Mouse (Mus musculus): ENCODE results near the gene Gucy1b2. TPM values are rescaled to one million over a fixed set of nuclear protein-coding genes. Genes with fewer than 3 reads are reported as not detected.

Gucy1b2 gene
- polyA plus RNA-seq, 1 experiment from 2014 or later, result 4.5 TPM

GRCm38 (mm10) chr14:62454136-62454535 is 2.0 kb downstream of the Gucy1b2 start:
- DNase-seq (ENCODE audit: low spot score) (peak; percentile 75), ATAC-seq (no peak)
- 25% methylated on average over 3 of the region's 3 CpGs for WGBS
- Histone ChIP-seq H3K27me3 (replicated peaks; ENCODE audit: control insufficient read depth, insufficient read depth, low read length) (no peaks in the 10 kb centered on the region), H3K36me3 (ENCODE audit: control insufficient read depth, insufficient read depth, low read length) (no peaks in the 10 kb centered on the region), H3K9ac (ENCODE audit: low read length) (no peak overlapping the region), H3K4me2 (ENCODE audit: low read length) (peak overlapping the region; percentile 30; the same call in 1 of the 2 replicates), H3K27ac (ENCODE audit: low read depth, low read length) (peak overlapping the region; percentile 90), H3K9me3 (replicated peaks; ENCODE audit: control insufficient read depth, low read length) (no peaks in the 10 kb centered on the region), H3K4me3 (ENCODE audit: low read depth, low read length) (no peak overlapping the region), H3K4me1 (ENCODE audit: control insufficient read depth, insufficient read depth, low read length) (peaks cover 32% of the 10 kb centered on the region)

GRCm38 (mm10) chr14:62453276-62453675 is 2.8 kb downstream of the Gucy1b2 start:
- Histone ChIP-seq H3K27ac (ENCODE audit: low read depth, low read length) (no peak overlapping the region; the same call in 1 of the 2 replicates), H3K4me3 (ENCODE audit: low read depth, low read length) (no peak overlapping the region), H3K4me1 (ENCODE audit: control insufficient read depth, insufficient read depth, low read length) (peaks cover 32% of the 10 kb centered on the region), H3K36me3 (ENCODE audit: control insufficient read depth, insufficient read depth, low read length) (no peaks in the 10 kb centered on the region), H3K4me2 (ENCODE audit: low read length) (no peak overlapping the region), H3K9me3 (replicated peaks; ENCODE audit: control insufficient read depth, low read length) (no peaks in the 10 kb centered on the region), H3K9ac (ENCODE audit: low read length) (no peak overlapping the region), H3K27me3 (replicated peaks; ENCODE audit: control insufficient read depth, insufficient read depth, low read length) (no peaks in the 10 kb centered on the region)
- DNase-seq (ENCODE audit: low spot score) (no peak), ATAC-seq (no peak)
- 81% methylated on average over 11 of the region's 11 CpGs for WGBS

- Histone ChIP-seq H3K27me3 (replicated peaks; ENCODE audit: control insufficient read depth, insufficient read depth, low read length) (no peaks in the 10 kb centered on the region), H3K4me2 (ENCODE audit: low read length) (no peak overlapping the region), H3K9ac (ENCODE audit: low read length) (no peak overlapping the region), H3K27ac (ENCODE audit: low read depth, low read length) (no peak overlapping the region), H3K4me1 (ENCODE audit: control insufficient read depth, insufficient read depth, low read length) (peaks cover 18% of the 10 kb centered on the region), H3K4me3 (ENCODE audit: low read depth, low read length) (no peak overlapping the region), H3K36me3 (ENCODE audit: control insufficient read depth, insufficient read depth, low read length) (no peaks in the 10 kb centered on the region), H3K9me3 (replicated peaks; ENCODE audit: control insufficient read depth, low read length) (no peaks in the 10 kb centered on the region)
- 100% methylated on average over 1 of the region's 1 CpGs for WGBS
- ATAC-seq (no peak), DNase-seq (ENCODE audit: low spot score) (no peak)
These were observed 5.4 kb downstream of the Gucy1b2 start for GRCm38 (mm10) chr14:62450706-62451105.

GRCm38 (mm10) chr14:62447214-62447548 is 8.9 kb downstream of the Gucy1b2 start:
- Histone ChIP-seq H3K36me3 (ENCODE audit: control insufficient read depth, insufficient read depth, low read length) (no peaks in the 10 kb centered on the region), H3K4me2 (ENCODE audit: low read length) (no peak overlapping the region), H3K27ac (ENCODE audit: low read depth, low read length) (peak overlapping the region; percentile 45; the same call in 1 of the 2 replicates), H3K9ac (ENCODE audit: low read length) (no peak overlapping the region), H3K9me3 (replicated peaks; ENCODE audit: control insufficient read depth, low read length) (no peaks in the 10 kb centered on the region), H3K4me3 (ENCODE audit: low read depth, low read length) (no peak overlapping the region), H3K4me1 (ENCODE audit: control insufficient read depth, insufficient read depth, low read length) (0 out of 2 replicates have a peak, but pooled peaks cover 2% of the 10 kb centered on the region), H3K27me3 (replicated peaks; ENCODE audit: control insufficient read depth, insufficient read depth, low read length) (no peaks in the 10 kb centered on the region)
- DNase-seq (ENCODE audit: low spot score), result peak; percentile 88
- 26% methylated on average over 3 of the region's 3 CpGs for WGBS
- ATAC-seq, result peak; percentile 87

GRCm38 (mm10) chr14:62446385-62447213 is 9.5 kb downstream of the Gucy1b2 start:
- Histone ChIP-seq H3K36me3 (ENCODE audit: control insufficient read depth, insufficient read depth, low read length) (no peaks in the 10 kb centered on the region), H3K27me3 (replicated peaks; ENCODE audit: control insufficient read depth, insufficient read depth, low read length) (no peaks in the 10 kb centered on the region), H3K4me1 (ENCODE audit: control insufficient read depth, insufficient read depth, low read length) (0 out of 2 replicates have a peak, but pooled peaks cover 2% of the 10 kb centered on the region), H3K9ac (ENCODE audit: low read length) (no peak overlapping the region), H3K9me3 (replicated peaks; ENCODE audit: control insufficient read depth, low read length) (no peaks in the 10 kb centered on the region), H3K4me2 (ENCODE audit: low read length) (no peak overlapping the region), H3K27ac (ENCODE audit: low read depth, low read length) (peak overlapping the region; percentile 21; the same call in 1 of the 2 replicates), H3K4me3 (ENCODE audit: low read depth, low read length) (no peak overlapping the region)
- peak; percentile 70 for DNase-seq (ENCODE audit: low spot score)
- 66% methylated on average over 7 of the region's 7 CpGs for WGBS
- peak; percentile 58 for ATAC-seq

- ATAC-seq (no peak), DNase-seq (ENCODE audit: low spot score) (no peak)
- no peaks in the 10 kb centered on the region for H3K27me3 ChIP-seq (replicated peaks; ENCODE audit: control insufficient read depth, insufficient read depth, low read length)
- no peaks in the 10 kb centered on the region for H3K36me3 ChIP-seq (ENCODE audit: control insufficient read depth, insufficient read depth, low read length)
- 91% methylated on average over 6 of the region's 6 CpGs for WGBS
- no peak overlapping the region for H3K4me2 ChIP-seq (ENCODE audit: low read length)
- H3K27ac ChIP-seq (ENCODE audit: low read depth, low read length), result no peak overlapping the region
- H3K4me1 ChIP-seq (ENCODE audit: control insufficient read depth, insufficient read depth, low read length), result 0 out of 2 replicates have a peak, but pooled peaks cover 2% of the 10 kb centered on the region
- no peak overlapping the region for H3K4me3 ChIP-seq (ENCODE audit: low read depth, low read length)
- no peak overlapping the region for H3K9ac ChIP-seq (ENCODE audit: low read length)
- no peaks in the 10 kb centered on the region for H3K9me3 ChIP-seq (replicated peaks; ENCODE audit: control insufficient read depth, low read length)
These were observed 12.2 kb downstream of the Gucy1b2 start for GRCm38 (mm10) chr14:62443840-62444430.

GRCm38 (mm10) chr14:62442971-62443370 is 13.1 kb downstream of the Gucy1b2 start:
- Histone ChIP-seq H3K36me3 (ENCODE audit: control insufficient read depth, insufficient read depth, low read length) (no peaks in the 10 kb centered on the region), H3K9ac (ENCODE audit: low read length) (no peak overlapping the region), H3K4me2 (ENCODE audit: low read length) (no peak overlapping the region), H3K4me3 (ENCODE audit: low read depth, low read length) (no peak overlapping the region), H3K9me3 (replicated peaks; ENCODE audit: control insufficient read depth, low read length) (no peaks in the 10 kb centered on the region), H3K27ac (ENCODE audit: low read depth, low read length) (no peak overlapping the region), H3K4me1 (ENCODE audit: control insufficient read depth, insufficient read depth, low read length) (0 out of 2 replicates have a peak, but pooled peaks cover 2% of the 10 kb centered on the region), H3K27me3 (replicated peaks; ENCODE audit: control insufficient read depth, insufficient read depth, low read length) (no peaks in the 10 kb centered on the region)
- WGBS, result 55% methylated on average over 1 of the region's 1 CpGs
- ATAC-seq (no peak), DNase-seq (ENCODE audit: low spot score) (no peak)

- H3K9me3 ChIP-seq (replicated peaks; ENCODE audit: control insufficient read depth, low read length), result no peaks in the 10 kb centered on the region
- no peak overlapping the region for H3K4me3 ChIP-seq (ENCODE audit: low read depth, low read length)
- no peak overlapping the region for H3K4me2 ChIP-seq (ENCODE audit: low read length)
- no peak overlapping the region for H3K9ac ChIP-seq (ENCODE audit: low read length)
- H3K27me3 ChIP-seq (replicated peaks; ENCODE audit: control insufficient read depth, insufficient read depth, low read length), result no peaks in the 10 kb centered on the region
- no peak overlapping the region for H3K27ac ChIP-seq (ENCODE audit: low read depth, low read length)
- ATAC-seq (no peak), DNase-seq (ENCODE audit: low spot score) (no peak)
- no peaks in the 10 kb centered on the region for H3K4me1 ChIP-seq (ENCODE audit: control insufficient read depth, insufficient read depth, low read length)
- H3K36me3 ChIP-seq (ENCODE audit: control insufficient read depth, insufficient read depth, low read length), result no peaks in the 10 kb centered on the region
These were observed 16.1 kb downstream of the Gucy1b2 start for GRCm38 (mm10) chr14:62440036-62440435.

- H3K4me2 ChIP-seq (ENCODE audit: low read length), result no peak overlapping the region
- 94% methylated on average over 4 of the region's 4 CpGs for WGBS
- H3K36me3 ChIP-seq (ENCODE audit: control insufficient read depth, insufficient read depth, low read length), result no peaks in the 10 kb centered on the region
- H3K9ac ChIP-seq (ENCODE audit: low read length), result no peak overlapping the region
- H3K4me3 ChIP-seq (ENCODE audit: low read depth, low read length), result no peak overlapping the region
- no peaks in the 10 kb centered on the region for H3K9me3 ChIP-seq (replicated peaks; ENCODE audit: control insufficient read depth, low read length)
- no peak for DNase-seq (ENCODE audit: low spot score)
- no peaks in the 10 kb centered on the region for H3K4me1 ChIP-seq (ENCODE audit: control insufficient read depth, insufficient read depth, low read length)
- ATAC-seq, result no peak
- no peak overlapping the region for H3K27ac ChIP-seq (ENCODE audit: low read depth, low read length)
- no peaks in the 10 kb centered on the region for H3K27me3 ChIP-seq (replicated peaks; ENCODE audit: control insufficient read depth, insufficient read depth, low read length)
These were observed 17.9 kb downstream of the Gucy1b2 start for GRCm38 (mm10) chr14:62438236-62438635.
